ENCODE assay signal across 20 mouse cellular contexts in the genomic region with DNA sequence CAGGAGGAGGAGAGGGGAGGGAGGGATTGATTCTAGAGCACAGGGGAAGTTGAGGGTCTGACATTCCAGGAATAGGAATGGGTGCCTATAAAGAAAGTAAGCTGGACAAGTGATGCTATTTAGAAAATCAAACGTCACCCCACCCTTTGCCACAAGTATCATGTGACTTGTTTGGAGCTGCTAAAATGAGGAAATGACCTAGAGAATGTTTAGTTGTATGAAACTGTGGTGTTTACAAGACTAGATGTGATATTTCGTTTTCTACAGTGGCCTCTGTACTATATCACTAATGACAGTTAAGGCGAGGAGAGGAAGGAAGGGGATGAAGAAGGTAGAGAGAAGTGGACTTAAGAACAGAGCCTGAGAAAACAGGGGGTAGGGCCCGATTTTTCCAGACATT. TPM values are rescaled to one million over a fixed set of nuclear protein-coding genes. Genes with fewer than 3 reads are reported as not detected.
DNase-seq lines count a peak whose midpoint lies in the region; ATAC-seq and TF ChIP-seq lines count a peak whose summit lies in the region.
"Had no signal": no experiment of that assay in that cellular context is flagged by ENCODE, and none has a peak within 500 bp of the region (broad histone marks: within the 10 kb centered on the region; RNA-seq: fewer than 3 reads in every experiment).

No protein-coding gene starts in this region.

- DNase-seq in gastrocnemius, adult 2 months, result no peak
- no peak for DNase-seq in gastrocnemius, postnatal 4 days (ENCODE audit: low spot score in 2 of 2)
- peak; percentile 39 for DNase-seq in lung, postnatal 36 days
- DNase-seq in lung, postnatal 4 days, result no peak
- no peak for DNase-seq in adrenal gland, postnatal 36 days
- no peak for DNase-seq in adrenal gland, adult 2 months
- no peak for DNase-seq in cerebellum, postnatal 4 days (ENCODE audit: low spot score in 2 of 2)
- DNase-seq: cerebellum, adult 9-10 months; gastrocnemius, postnatal 25 days; kidney, postnatal 36 days; lung, adult 18-20 months had no signal

- H3K9ac ChIP-seq in limb, embryonic 12.5 days (replicated peaks), result no peak overlapping the region
- H3K9ac ChIP-seq: midbrain, embryonic 12.5 days had no signal

- H3K27ac ChIP-seq in gastrocnemius, adult 2 months, result peak overlapping the region; percentile 76
- H3K27ac ChIP-seq in limb, embryonic 12.5 days, result peak overlapping the region; percentile 99

- WGBS in limb, embryonic 12.5 days, result 51% methylated on average over 4 of the region's 4 CpGs

- H3K4me1 ChIP-seq in limb, embryonic 12.5 days (replicated peaks), result peaks cover 45% of the 10 kb centered on the region

- no peak overlapping the region for H3K4me2 ChIP-seq in limb, embryonic 12.5 days
- H3K4me2 ChIP-seq: forebrain, embryonic 15.5 days had no signal

- intact Hi-C loops in gastrocnemius, adult 2 months (cut with DNase I), result no loop called here

- no peak for ATAC-seq in limb, embryonic 12.5 days (ENCODE audit: insufficient number of reproducible peaks, insufficient read depth, low FRiP score, low TSS enrichment, low read depth)

- H3K27me3 ChIP-seq in limb, embryonic 12.5 days, result no peaks in the 10 kb centered on the region
- H3K27me3 ChIP-seq: forebrain, embryonic 15.5 days; midbrain, embryonic 12.5 days had no signal

- no peak for TF ChIP-seq CTCF in gastrocnemius, adult 2 months (IDR thresholded peaks at IDR 0.05)

- H3K36me3 ChIP-seq in limb, embryonic 12.5 days, result no peaks in the 10 kb centered on the region
- H3K36me3 ChIP-seq: forebrain, embryonic 15.5 days; G1E; midbrain, embryonic 12.5 days had no signal

- no peak overlapping the region for H3K4me3 ChIP-seq in gastrocnemius, adult 2 months
- no peak overlapping the region for H3K4me3 ChIP-seq in limb, embryonic 12.5 days (replicated peaks)
- H3K4me3 ChIP-seq: forebrain, embryonic 15.5 days; midbrain, embryonic 12.5 days had no signal

- no peaks in the 10 kb centered on the region for H3K9me3 ChIP-seq in limb, embryonic 12.5 days
- H3K9me3 ChIP-seq: forebrain, embryonic 15.5 days; G1E; midbrain, embryonic 12.5 days had no signal

RNA-seq across cellular contexts. Expression of a gene that starts 19.3 kb away (rescaled TPM):
- total RNA-seq in gastrocnemius, adult 2 months (2021), result not detected
- under 1 TPM in 1 of 2 experiments, not detected in 1; 0.29 TPM for total RNA-seq in gastrocnemius, postnatal 4 days (2021)
- polyA plus RNA-seq in limb, embryonic 12.5 days (2016; fragmentation: Nextera tagmentation; extraction: Ambion mirVana), result not detected in 2 replicates
- total RNA-seq in adrenal gland, postnatal 36 days (2021), result not detected
- not detected for total RNA-seq in adrenal gland, adult 2 months (2021)
- polyA plus RNA-seq in adrenal gland, adult 2 months (2012; rRNA removed), result not detected in 2 replicates
- total RNA-seq: G1E; gastrocnemius, postnatal 25 days had no signal
- polyA plus RNA-seq: brain, embryonic 14.5 days; embryonic facial prominence, embryonic 11.5 days; G1E; heart, embryonic 16.5 days; intestine, embryonic 14.5 days; midbrain, embryonic 12.5 days; small intestine, adult 2 months had no signal

RNA-seq across cellular contexts. Expression of a gene that starts 29.8 kb away (rescaled TPM):
- total RNA-seq in gastrocnemius, adult 2 months (2021), result 10 to 100 TPM; 14.4 to 15.6 TPM
- total RNA-seq in gastrocnemius, postnatal 4 days (2021), result 10 to 100 TPM; 18.8 to 21.0 TPM
- polyA plus RNA-seq in limb, embryonic 12.5 days (2016; fragmentation: Nextera tagmentation; extraction: Ambion mirVana), result 43.2 and 45.9 TPM in 2 replicates
- total RNA-seq in adrenal gland, postnatal 36 days (2021), result 10 to 100 TPM; 18.9 to 24.0 TPM
- total RNA-seq in adrenal gland, adult 2 months (2021), result 10 to 100 TPM; 14.5 to 16.2 TPM
- 6.5 and 12.6 TPM in 2 replicates for polyA plus RNA-seq in adrenal gland, adult 2 months (2012; rRNA removed)
